Mouse (Mus musculus) intestine, postnatal 0 days (tissue): Measurements from ENCODE around the gene Rpl36a. TPM values are rescaled to one million over a fixed set of nuclear protein-coding genes. Genes with fewer than 3 reads are reported as not detected.
A peak's percentile ranks its signal among the peaks of the same experiment; 100 is the strongest.
"Not testable (repeated sequence)": the region's sequence is repeated elsewhere in the genome, so short reads cannot be mapped to it uniquely, and the experiment has no call there.

ENCODE experiments used
- ATAC-seq: fragments of 200-750 bp; cut with Nextera tagmentation; 2 replicates; pipeline ENCODE4 v1.8.0; 2017; ENCODE audit warnings: mild to moderate bottlenecking, moderate TSS enrichment, moderate library complexity
- H3K27ac ChIP-seq: fragments of 300-500 bp; sonication (generic); 2 replicates; pipeline ENCODE4 v1.5.1; 2014; ENCODE audit warnings: mild to moderate bottlenecking, low read depth, low read length, moderate library complexity
- H3K27me3 ChIP-seq: fragments of 300-500 bp; sonication (generic); replicated peaks from 2 replicates; pipeline ENCODE4 v1.6.1; 2014; ENCODE audit warnings: low read length, mixed read lengths; ENCODE audit not compliant: control insufficient read depth, insufficient read depth
- H3K36me3 ChIP-seq: fragments of 300-500 bp; sonication (generic); 2 replicates; pipeline ENCODE4 v1.6.1; 2014; ENCODE audit warnings: mild to moderate bottlenecking, moderate library complexity; ENCODE audit not compliant: control insufficient read depth, insufficient read depth
- H3K4me1 ChIP-seq: fragments of 300-500 bp; sonication (generic); replicated peaks from 2 replicates; pipeline ENCODE4 v1.6.1; 2014; ENCODE audit warnings: antibody characterized with exemption, low read length, mixed read lengths; ENCODE audit not compliant: control insufficient read depth, insufficient read depth
- H3K4me2 ChIP-seq: fragments of 300-500 bp; sonication (generic); replicated peaks from 2 replicates; pipeline ENCODE4 v1.6.1; 2014; ENCODE audit warnings: low read depth, mild to moderate bottlenecking, moderate library complexity
- H3K4me3 ChIP-seq: fragments of 300-500 bp; sonication (generic); 2 replicates; pipeline ENCODE4 v1.5.1; 2014; ENCODE audit warnings: low read depth, low read length
- H3K9ac ChIP-seq: fragments of 300-500 bp; sonication (generic); 2 replicates; pipeline ENCODE4 v1.6.1; 2014; ENCODE audit warnings: mild to moderate bottlenecking, low read depth, low read length
- H3K9me3 ChIP-seq: fragments of 300-500 bp; sonication (generic); 2 replicates; pipeline ENCODE4 v1.6.1; 2016; ENCODE audit warnings: mixed run types; ENCODE audit not compliant: control insufficient read depth
- CTCF ChIP-seq: sonication (generic); IDR thresholded peaks from 2 replicates; pipeline ENCODE4 v1.5.1; 2016; ENCODE audit warnings: low read depth, mild to moderate bottlenecking, control low read depth, antibody characterized with exemption, moderate library complexity
- WGBS: fragments of 180-500 bp; shearing (Covaris S2); extraction: QIAGEN DNeasy Blood & Tissue Kit; methylation state at CpG from one replicate; pipeline ENCODE4 v1.1.7; 2014; 5-methylcytosine and 5-hydroxymethylcytosine counted together
- polyA plus RNA-seq: library from polyadenylated mRNA; unstranded; fragments of >200 nt; fragmentation: Nextera tagmentation; extraction: Ambion mirVana; gene quantifications from 2 replicates; pipeline ENCODE4 v1.2.1, GENCODE M21; 2015

Rpl36a gene
- polyA plus RNA-seq: 308 and 311 TPM in 2 replicates

DNA sequence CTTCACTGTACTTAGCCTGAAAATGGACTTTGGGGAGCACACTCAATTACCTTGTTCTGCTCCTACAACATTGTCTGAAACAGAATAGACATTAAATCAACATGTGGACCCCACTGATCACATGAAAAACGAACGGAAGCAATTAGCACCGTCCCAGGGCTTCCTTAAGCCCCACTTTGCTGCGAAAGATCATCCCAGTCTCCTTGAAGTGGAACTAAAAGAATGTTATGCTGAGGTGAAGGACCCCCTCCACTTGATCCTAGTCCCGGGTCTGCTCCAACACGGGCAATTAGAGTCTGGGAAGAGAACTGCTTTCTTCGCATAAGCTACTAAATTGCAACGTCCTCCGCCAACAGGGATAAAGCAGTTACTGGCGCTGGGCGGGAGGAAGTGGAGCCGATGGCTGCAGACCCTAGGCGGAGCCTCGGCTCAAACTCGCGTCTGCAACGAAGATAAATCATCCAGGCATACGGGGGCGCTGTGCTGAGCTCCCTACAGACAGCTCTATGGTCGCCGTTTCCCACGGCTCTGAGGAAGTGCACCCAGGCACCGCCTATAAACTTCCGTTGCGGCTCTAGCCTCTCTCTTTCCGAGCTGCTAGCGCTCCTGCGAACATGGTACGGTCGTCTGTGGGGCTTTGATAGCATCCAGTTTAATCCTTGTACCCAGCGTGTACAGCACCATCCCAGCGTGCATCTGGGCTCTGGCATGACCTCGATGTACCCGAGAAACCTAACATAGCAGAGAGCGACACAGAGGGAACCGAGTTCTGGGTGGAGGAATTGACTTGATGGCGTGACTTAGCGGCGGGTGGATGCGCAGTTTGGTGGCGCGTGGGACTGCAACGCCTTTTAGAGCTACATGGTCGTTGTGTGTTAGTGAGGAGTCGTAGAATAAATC lies at the start of gene Rpl36a:
Gene Rpl36a (plus strand): TSS at position 552 of the 900 bp plus-strand sequence.
- Histone ChIP-seq H3K27me3 (no peaks in the 10 kb centered on the region), H3K27ac (peak within 1 kb of the TSS; percentile 64; the same call in 1 of the 2 replicates), H3K36me3 (no peaks in the 10 kb centered on the region; the same call in 1 of the 2 replicates), H3K4me1 (no peaks in the 10 kb centered on the region), H3K9ac (peak within 1 kb of the TSS; percentile 58), H3K9me3 (no peaks in the 10 kb centered on the region), H3K4me2 (peak within 1 kb of the TSS; percentile 65), H3K4me3 (peak within 1 kb of the TSS; percentile 42)
- WGBS: 18% methylated on average over 45 of the region's 45 CpGs
- peak; percentile 80 for TF ChIP-seq CTCF
- ATAC-seq: peak; percentile 96

DNA sequence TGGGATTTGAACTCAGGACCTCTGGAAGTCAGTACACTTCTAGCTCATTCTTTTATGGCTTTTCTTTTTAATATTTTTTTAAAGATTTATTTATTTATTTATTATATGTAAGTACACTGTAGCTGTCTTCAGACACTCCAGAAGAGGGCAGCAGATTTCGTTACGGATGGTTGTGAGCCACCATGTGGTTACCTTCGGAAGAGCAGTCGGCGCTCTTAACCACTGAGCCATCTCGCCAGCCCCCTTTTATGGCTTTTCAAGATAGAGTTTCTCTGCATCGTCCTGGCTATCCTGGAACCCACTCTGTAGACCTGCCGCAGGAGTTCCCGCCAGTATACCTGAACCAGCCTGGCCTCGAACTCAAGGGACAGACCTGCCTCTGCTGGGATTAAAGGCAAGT lies 45.7 kb upstream of the Rpl36a start:
- Histone ChIP-seq H3K4me3 (0 out of 2 replicates have a peak overlapping the region, but pooled peaks have one; percentile 52), H3K4me2 (peak overlapping the region; percentile 69; the same call in 1 of the 2 replicates)
- not testable (repeated sequence) for H3K27ac ChIP-seq, H3K9ac ChIP-seq, H3K27me3 ChIP-seq, H3K36me3 ChIP-seq, H3K9me3 ChIP-seq, ATAC-seq, H3K4me1 ChIP-seq
- 77% methylated on average over 10 of the region's 10 CpGs for WGBS
- TF ChIP-seq CTCF: peak; percentile 52

DNA sequence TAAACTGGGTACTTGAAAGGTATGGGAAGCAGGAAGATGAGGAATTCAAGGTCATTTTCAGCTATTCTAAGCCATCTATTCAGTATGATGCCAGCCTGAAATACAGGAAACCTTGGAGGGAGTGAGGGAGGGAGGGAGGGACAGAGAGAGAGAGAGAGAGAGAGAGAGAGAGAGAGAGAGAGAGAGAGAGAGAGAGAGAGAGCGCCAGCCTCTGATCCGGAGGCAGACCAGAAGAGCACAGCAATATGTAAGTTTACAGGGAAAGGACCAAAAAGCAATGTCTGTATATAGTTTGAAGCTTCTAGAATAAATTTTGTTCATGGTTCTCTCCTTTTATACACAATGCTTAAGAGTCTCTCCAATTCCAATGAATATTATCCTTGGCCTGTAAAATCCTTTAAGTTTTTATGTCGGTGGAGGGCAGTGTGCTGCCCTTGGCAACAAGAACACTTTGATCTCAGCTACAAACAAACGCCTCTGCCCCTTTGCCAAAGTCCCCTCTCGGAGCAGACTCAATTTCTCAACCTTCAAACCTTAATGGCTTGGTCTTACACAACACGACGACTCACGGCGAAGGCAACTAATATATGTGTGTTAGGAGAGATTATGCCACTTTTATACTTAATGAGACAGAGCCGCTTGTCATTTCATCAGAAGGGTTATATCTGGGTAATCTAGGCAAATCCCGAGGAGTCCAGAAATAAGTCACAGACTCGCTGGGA lies 44.9 kb upstream of the Rpl36a start:
- peak overlapping the region; percentile 87 for H3K27ac ChIP-seq
- H3K9me3 ChIP-seq: no peaks in the 10 kb centered on the region
- WGBS: 28% methylated on average over 12 of the region's 12 CpGs
- H3K4me3 ChIP-seq: peak overlapping the region; percentile 52
- H3K4me1 ChIP-seq: no peaks in the 10 kb centered on the region
- TF ChIP-seq CTCF: no peak
- H3K9ac ChIP-seq: peak overlapping the region; percentile 51; the same call in 1 of the 2 replicates
- no peaks in the 10 kb centered on the region for H3K36me3 ChIP-seq
- H3K4me2 ChIP-seq: peak overlapping the region; percentile 69
- peak; percentile 39 for ATAC-seq
- no peaks in the 10 kb centered on the region for H3K27me3 ChIP-seq

DNA sequence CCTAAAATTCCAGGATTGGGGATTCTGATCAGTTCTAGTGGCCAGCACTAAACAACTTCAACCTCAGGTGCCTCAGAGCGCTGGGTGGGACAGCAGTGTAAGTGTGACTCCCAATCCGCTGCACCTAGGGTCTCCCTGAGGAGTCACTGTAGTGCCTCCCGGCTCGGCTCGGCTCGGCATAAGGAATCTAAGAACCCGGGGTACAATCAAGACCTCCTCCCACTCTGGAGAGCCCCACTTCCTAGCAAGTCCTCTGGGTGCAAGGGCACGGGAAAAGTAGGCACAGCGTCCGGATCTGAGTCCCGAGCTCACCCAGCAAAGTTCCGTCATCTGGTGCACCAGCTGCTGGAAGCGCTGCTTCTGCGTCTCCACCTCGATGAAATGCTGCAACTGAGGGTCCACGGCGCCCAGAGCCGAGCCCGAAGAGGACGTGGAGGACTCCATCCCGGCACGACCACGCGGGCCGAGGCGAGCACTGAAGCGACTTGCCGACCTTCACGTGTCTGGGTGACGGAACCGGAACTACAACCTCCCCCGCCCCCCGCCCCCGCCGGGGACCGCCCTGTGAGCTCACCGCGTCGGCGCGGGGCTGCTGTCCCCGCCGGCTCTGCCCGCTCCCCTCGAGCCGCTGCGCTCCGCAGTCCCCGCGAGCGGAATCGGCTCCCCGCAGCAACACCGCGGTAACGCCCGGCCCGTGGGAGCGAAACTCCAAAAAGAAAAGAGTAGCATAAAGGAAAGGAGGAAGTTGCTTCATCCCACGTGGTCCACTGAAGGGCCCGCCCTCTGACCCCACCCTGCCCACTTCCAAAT lies 44.1 kb upstream of the Rpl36a start, which contains the start of gene Timm8a1:
Gene Timm8a1 (minus strand): TSS at position 721 of the 810 bp plus-strand sequence.
- no peak for TF ChIP-seq CTCF
- Histone ChIP-seq H3K4me2 (peak within 1 kb of the TSS; percentile 69), H3K27me3 (no peaks in the 10 kb centered on the region), H3K4me3 (peak within 1 kb of the TSS; percentile 52), H3K36me3 (no peaks in the 10 kb centered on the region), H3K27ac (peak within 1 kb of the TSS; percentile 87), H3K9me3 (no peaks in the 10 kb centered on the region), H3K9ac (peak within 1 kb of the TSS; percentile 54), H3K4me1 (no peaks in the 10 kb centered on the region)
- WGBS: 25% methylated on average over 37 of the region's 61 CpGs
- ATAC-seq: peak; percentile 93

DNA sequence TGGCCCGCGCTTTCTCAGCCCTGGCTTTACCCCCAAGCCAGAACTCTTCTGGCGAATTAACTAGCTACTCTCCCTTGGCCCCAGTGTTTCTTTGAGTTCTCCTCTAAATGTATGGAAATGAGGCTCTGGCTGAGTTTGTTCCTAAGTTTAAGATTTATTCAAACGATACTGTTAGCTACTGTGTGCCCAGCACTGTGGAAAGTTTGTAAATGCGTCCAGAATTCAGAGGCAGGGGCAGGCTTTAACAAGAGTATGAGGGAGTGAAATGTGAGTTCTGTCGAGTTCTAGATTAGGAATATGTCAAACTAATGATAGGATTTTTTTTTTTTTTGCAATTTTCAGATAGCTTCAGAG lies 43.5 kb upstream of the Rpl36a start:
- H3K36me3 ChIP-seq: no peaks in the 10 kb centered on the region
- no peaks in the 10 kb centered on the region for H3K4me1 ChIP-seq
- H3K4me2 ChIP-seq: peak overlapping the region; percentile 69
- no peak for ATAC-seq
- H3K9ac ChIP-seq: peak overlapping the region; percentile 54; the same call in 1 of the 2 replicates
- peak overlapping the region; percentile 87; the same call in 1 of the 2 replicates for H3K27ac ChIP-seq
- WGBS: 20% methylated on average over 6 of the region's 6 CpGs
- no peaks in the 10 kb centered on the region for H3K9me3 ChIP-seq
- TF ChIP-seq CTCF: no peak
- H3K4me3 ChIP-seq: peak overlapping the region; percentile 52
- H3K27me3 ChIP-seq: no peaks in the 10 kb centered on the region
